Mouse (Mus musculus): ENCODE data around the gene Plagl2. TPM values are rescaled to one million over a fixed set of nuclear protein-coding genes. Genes with fewer than 3 reads are reported as not detected.
A peak's percentile ranks its signal among the peaks of the same experiment; 100 is the strongest.

The Plagl2 gene
- polyA plus RNA-seq, 1 experiment from 2014 or later, result 40.4 TPM

- no peaks in the 10 kb centered on the region for H3K9me3 ChIP-seq (ENCODE audit: control insufficient read depth, low read length)
- no peaks in the 10 kb centered on the region for H3K27me3 ChIP-seq (ENCODE audit: control insufficient read depth, insufficient read depth, low read length)
- no peaks in the 10 kb centered on the region for H3K36me3 ChIP-seq (ENCODE audit: control insufficient read depth, insufficient read depth, low read length)
- WGBS, result 67% methylated on average over 6 of the region's 6 CpGs
- peak overlapping the region; percentile 99 for H3K4me3 ChIP-seq (ENCODE audit: low read depth, low read length)
- no peak for ATAC-seq (replicated peaks; ENCODE audit: low FRiP score)
- H3K27ac ChIP-seq (ENCODE audit: low read depth, low read length), result no peak overlapping the region
- peak overlapping the region; percentile 99 for H3K9ac ChIP-seq (ENCODE audit: low read length)
- peak; percentile 29 for DNase-seq (ENCODE audit: low spot score)
- H3K4me2 ChIP-seq (ENCODE audit: low read depth, low read length, severe bottlenecking), result peak overlapping the region; percentile 87
- peaks cover 6% of the 10 kb centered on the region; the same call in 1 of the 2 replicates for H3K4me1 ChIP-seq (replicated peaks; ENCODE audit: control insufficient read depth, insufficient read depth, low read length)
Observed at GRCm38 (mm10) chr2:153242156-153242555, 930 bp upstream of the Plagl2 start.

GRCm38 (mm10) chr2:153240701-153241235, 458 bp downstream of the Plagl2 start:
- H3K27me3 ChIP-seq (ENCODE audit: control insufficient read depth, insufficient read depth, low read length), result no peaks in the 10 kb centered on the region
- under 1% methylated on average over 33 of the region's 33 CpGs for WGBS
- peak overlapping the region; percentile 99 for H3K9ac ChIP-seq (ENCODE audit: low read length)
- peak; percentile 78 for ATAC-seq (replicated peaks; ENCODE audit: low FRiP score)
- peak overlapping the region; percentile 99 for H3K4me3 ChIP-seq (ENCODE audit: low read depth, low read length)
- DNase-seq (ENCODE audit: low spot score), result no peak
- H3K4me2 ChIP-seq (ENCODE audit: low read depth, low read length, severe bottlenecking), result peak overlapping the region; percentile 87
- peak overlapping the region; percentile 81 for H3K27ac ChIP-seq (ENCODE audit: low read depth, low read length)
- H3K36me3 ChIP-seq (ENCODE audit: control insufficient read depth, insufficient read depth, low read length), result no peaks in the 10 kb centered on the region; the same call in 1 of the 2 replicates
- H3K4me1 ChIP-seq (replicated peaks; ENCODE audit: control insufficient read depth, insufficient read depth, low read length), result peaks cover 6% of the 10 kb centered on the region; the same call in 1 of the 2 replicates
- no peaks in the 10 kb centered on the region for H3K9me3 ChIP-seq (ENCODE audit: control insufficient read depth, low read length)

GRCm38 (mm10) chr2:153239860-153240480, 1.3 kb downstream of the Plagl2 start:
- peak overlapping the region; percentile 99 for H3K4me3 ChIP-seq (ENCODE audit: low read depth, low read length)
- H3K9ac ChIP-seq (ENCODE audit: low read length), result peak overlapping the region; percentile 99
- H3K36me3 ChIP-seq (ENCODE audit: control insufficient read depth, insufficient read depth, low read length), result no peaks in the 10 kb centered on the region; the same call in 1 of the 2 replicates
- no peaks in the 10 kb centered on the region for H3K9me3 ChIP-seq (ENCODE audit: control insufficient read depth, low read length)
- peak overlapping the region; percentile 81; the same call in 1 of the 2 replicates for H3K27ac ChIP-seq (ENCODE audit: low read depth, low read length)
- peak; percentile 65 for DNase-seq (ENCODE audit: low spot score)
- peak overlapping the region; percentile 87 for H3K4me2 ChIP-seq (ENCODE audit: low read depth, low read length, severe bottlenecking)
- H3K27me3 ChIP-seq (ENCODE audit: control insufficient read depth, insufficient read depth, low read length), result no peaks in the 10 kb centered on the region
- H3K4me1 ChIP-seq (replicated peaks; ENCODE audit: control insufficient read depth, insufficient read depth, low read length), result peaks cover 6% of the 10 kb centered on the region; the same call in 1 of the 2 replicates
- 1% methylated on average over 21 of the region's 22 CpGs for WGBS
- ATAC-seq (replicated peaks; ENCODE audit: low FRiP score), result no peak

GRCm38 (mm10) chr2:153239021-153239859, 2.0 kb downstream of the Plagl2 start:
- H3K27me3 ChIP-seq (ENCODE audit: control insufficient read depth, insufficient read depth, low read length), result no peaks in the 10 kb centered on the region
- H3K27ac ChIP-seq (ENCODE audit: low read depth, low read length), result peak overlapping the region; percentile 81; the same call in 1 of the 2 replicates
- peak; percentile 45 for DNase-seq (ENCODE audit: low spot score)
- peak overlapping the region; percentile 87 for H3K4me2 ChIP-seq (ENCODE audit: low read depth, low read length, severe bottlenecking)
- WGBS, result 47% methylated on average over 7 of the region's 7 CpGs
- H3K9me3 ChIP-seq (ENCODE audit: control insufficient read depth, low read length), result no peaks in the 10 kb centered on the region
- H3K9ac ChIP-seq (ENCODE audit: low read length), result peak overlapping the region; percentile 99
- no peaks in the 10 kb centered on the region; the same call in 1 of the 2 replicates for H3K36me3 ChIP-seq (ENCODE audit: control insufficient read depth, insufficient read depth, low read length)
- H3K4me3 ChIP-seq (ENCODE audit: low read depth, low read length), result peak overlapping the region; percentile 99
- peaks cover 6% of the 10 kb centered on the region; the same call in 1 of the 2 replicates for H3K4me1 ChIP-seq (replicated peaks; ENCODE audit: control insufficient read depth, insufficient read depth, low read length)
- ATAC-seq (replicated peaks; ENCODE audit: low FRiP score), result no peak

GRCm38 (mm10) chr2:153238406-153238805, 2.8 kb downstream of the Plagl2 start:
- Histone ChIP-seq H3K4me3 (ENCODE audit: low read depth, low read length) (no peak overlapping the region), H3K27ac (ENCODE audit: low read depth, low read length) (no peak overlapping the region), H3K27me3 (ENCODE audit: control insufficient read depth, insufficient read depth, low read length) (no peaks in the 10 kb centered on the region), H3K4me1 (replicated peaks; ENCODE audit: control insufficient read depth, insufficient read depth, low read length) (peaks cover 6% of the 10 kb centered on the region; the same call in 1 of the 2 replicates), H3K9ac (ENCODE audit: low read length) (no peak overlapping the region), H3K36me3 (ENCODE audit: control insufficient read depth, insufficient read depth, low read length) (peaks cover 4% of the 10 kb centered on the region; the same call in 1 of the 2 replicates), H3K9me3 (ENCODE audit: control insufficient read depth, low read length) (no peaks in the 10 kb centered on the region), H3K4me2 (ENCODE audit: low read depth, low read length, severe bottlenecking) (no peak overlapping the region)
- ATAC-seq (replicated peaks; ENCODE audit: low FRiP score) (no peak), DNase-seq (ENCODE audit: low spot score) (peak; percentile 3)
- WGBS, result 69% methylated on average over 2 of the region's 2 CpGs

- Histone ChIP-seq H3K4me2 (ENCODE audit: low read depth, low read length, severe bottlenecking) (no peak overlapping the region), H3K9ac (ENCODE audit: low read length) (peak overlapping the region; percentile 4; the same call in 1 of the 2 replicates), H3K27me3 (ENCODE audit: control insufficient read depth, insufficient read depth, low read length) (no peaks in the 10 kb centered on the region), H3K27ac (ENCODE audit: low read depth, low read length) (no peak overlapping the region), H3K9me3 (ENCODE audit: control insufficient read depth, low read length) (no peaks in the 10 kb centered on the region), H3K4me1 (replicated peaks; ENCODE audit: control insufficient read depth, insufficient read depth, low read length) (peaks cover 6% of the 10 kb centered on the region; the same call in 1 of the 2 replicates), H3K36me3 (ENCODE audit: control insufficient read depth, insufficient read depth, low read length) (peaks cover 4% of the 10 kb centered on the region; the same call in 1 of the 2 replicates), H3K4me3 (ENCODE audit: low read depth, low read length) (no peak overlapping the region)
- WGBS, result 74% methylated on average over 4 of the region's 4 CpGs
- no peak for ATAC-seq (replicated peaks; ENCODE audit: low FRiP score)
- DNase-seq (ENCODE audit: low spot score), result peak; percentile 11
Observed at GRCm38 (mm10) chr2:153237891-153238290, 3.3 kb downstream of the Plagl2 start.

- H3K27ac ChIP-seq (ENCODE audit: low read depth, low read length), result no peak overlapping the region
- H3K9ac ChIP-seq (ENCODE audit: low read length), result no peak overlapping the region; the same call in 1 of the 2 replicates
- no peak overlapping the region for H3K4me3 ChIP-seq (ENCODE audit: low read depth, low read length)
- peaks cover 5% of the 10 kb centered on the region; the same call in 1 of the 2 replicates for H3K4me1 ChIP-seq (replicated peaks; ENCODE audit: control insufficient read depth, insufficient read depth, low read length)
- 80% methylated on average over 4 of the region's 4 CpGs for WGBS
- H3K27me3 ChIP-seq (ENCODE audit: control insufficient read depth, insufficient read depth, low read length), result no peaks in the 10 kb centered on the region
- peaks cover 6% of the 10 kb centered on the region; the same call in 1 of the 2 replicates for H3K36me3 ChIP-seq (ENCODE audit: control insufficient read depth, insufficient read depth, low read length)
- no peak overlapping the region for H3K4me2 ChIP-seq (ENCODE audit: low read depth, low read length, severe bottlenecking)
- H3K9me3 ChIP-seq (ENCODE audit: control insufficient read depth, low read length), result no peaks in the 10 kb centered on the region
- no peak for ATAC-seq (replicated peaks; ENCODE audit: low FRiP score)
- peak; percentile 5 for DNase-seq (ENCODE audit: low spot score)
Observed at GRCm38 (mm10) chr2:153237193-153237592, 4.0 kb downstream of the Plagl2 start.

GRCm38 (mm10) chr2:153228523-153228922, 12.7 kb downstream of the Plagl2 start:
- no peaks in the 10 kb centered on the region for H3K9me3 ChIP-seq (ENCODE audit: control insufficient read depth, low read length)
- DNase-seq (ENCODE audit: low spot score) (no peak), ATAC-seq (replicated peaks; ENCODE audit: low FRiP score) (no peak)
- no peak overlapping the region for H3K27ac ChIP-seq (ENCODE audit: low read depth, low read length)
- no peak overlapping the region for H3K4me2 ChIP-seq (ENCODE audit: low read depth, low read length, severe bottlenecking)
- H3K9ac ChIP-seq (ENCODE audit: low read length), result no peak overlapping the region
- H3K27me3 ChIP-seq (ENCODE audit: control insufficient read depth, insufficient read depth, low read length), result no peaks in the 10 kb centered on the region
- peaks cover 19% of the 10 kb centered on the region for H3K36me3 ChIP-seq (ENCODE audit: control insufficient read depth, insufficient read depth, low read length)
- 84% methylated on average over 5 of the region's 5 CpGs for WGBS
- no peaks in the 10 kb centered on the region; the same call in 1 of the 2 replicates for H3K4me1 ChIP-seq (replicated peaks; ENCODE audit: control insufficient read depth, insufficient read depth, low read length)
- H3K4me3 ChIP-seq (ENCODE audit: low read depth, low read length), result no peak overlapping the region

All from forebrain, embryonic 11.5 days (tissue).